Mouse (Mus musculus) myocyte (in vitro differentiated cells): ENCODE measurements at regions not wholly inside any gene's neighbourhood (a gene's known extent, or its start where the extent isn't known, plus 50 kb on each side); places are given as distances from the start of the nearest gene placed in this dataset.

Experiments used
- H3K27me3 ChIP-seq: one replicate; pipeline ENCODE4 v1.6.1; 2011; ENCODE audit not compliant: control insufficient read depth, insufficient read depth, insufficient read length
- H3K36me3 ChIP-seq: one replicate; pipeline ENCODE4 v1.6.1; 2011; ENCODE audit not compliant: control insufficient read depth, insufficient read depth
- H3K4me2 ChIP-seq: one replicate; pipeline ENCODE4 v1.6.1; 2011; ENCODE audit warnings: low read depth, control low read depth
- H3K4me3 ChIP-seq: one replicate; pipeline ENCODE4 v1.5.1; 2011; ENCODE audit warnings: mild to moderate bottlenecking, control low read depth, moderate library complexity
- H3K79me2 ChIP-seq: one replicate; pipeline ENCODE4 v1.6.1; 2011; ENCODE audit not compliant: control insufficient read depth, insufficient read depth
- H3ac ChIP-seq: one replicate; pipeline ENCODE4 v1.6.1; 2011; ENCODE audit not compliant: control insufficient read depth, insufficient read length
- CEBPB ChIP-seq: IDR thresholded peaks from 2 replicates; pipeline ENCODE4 v1.6.1; 2011; ENCODE audit warnings: mild to moderate bottlenecking, moderate library complexity; ENCODE audit not compliant: poor library complexity, insufficient read depth, severe bottlenecking
- E2F4 ChIP-seq: IDR thresholded peaks from one replicate; pipeline ENCODE4 v1.6.1; 2011; ENCODE audit warnings: mild to moderate bottlenecking, control low read depth, moderate library complexity; ENCODE audit not compliant: insufficient read depth
- MAX ChIP-seq: IDR thresholded peaks from one replicate; pipeline ENCODE4 v1.6.1; 2011; ENCODE audit warnings: low read depth, mild to moderate bottlenecking, control low read depth
- MYOD1 ChIP-seq, 3 experiments: IDR thresholded peaks; one replicate each; pipeline ENCODE4 v1.6.1; 2011; ENCODE audit warnings: control low read depth in 2 of 3, low read depth in 2 of 3, mild to moderate bottlenecking in 2 of 3, moderate library complexity in 1 of 3; ENCODE audit not compliant: insufficient read length in 2 of 3, control insufficient read depth in 1 of 3
- MYOG ChIP-seq, 3 experiments: IDR thresholded peaks; one replicate each; pipeline ENCODE4 v1.6.1; 2011; ENCODE audit warnings: control low read depth in 2 of 3, low read depth in 2 of 3, mild to moderate bottlenecking in 2 of 3; ENCODE audit not compliant: insufficient read length in 2 of 3, control insufficient read depth in 1 of 3, insufficient read depth in 1 of 3
- POLR2A ChIP-seq: IDR thresholded peaks from one replicate; pipeline ENCODE4 v1.6.1; 2011; ENCODE audit warnings: low read depth, mild to moderate bottlenecking, control low read depth, moderate library complexity; ENCODE audit not compliant: insufficient read length
- POLR2AphosphoS2 ChIP-seq: IDR thresholded peaks from one replicate; pipeline ENCODE4 v1.6.1; 2011; ENCODE audit warnings: low read depth, control low read depth; ENCODE audit not compliant: insufficient read length
- REST ChIP-seq: IDR thresholded peaks from one replicate; pipeline ENCODE4 v1.6.1; 2011; ENCODE audit warnings: mild to moderate bottlenecking, control low read depth, moderate library complexity; ENCODE audit not compliant: insufficient read depth, insufficient read length
- SRF ChIP-seq: IDR thresholded peaks from one replicate; pipeline ENCODE4 v1.6.1; 2011; ENCODE audit warnings: low read depth; ENCODE audit not compliant: control insufficient read depth, insufficient read length
- TCF12 ChIP-seq: IDR thresholded peaks from one replicate; pipeline ENCODE4 v1.6.1; 2011; ENCODE audit warnings: mild to moderate bottlenecking, control low read depth; ENCODE audit not compliant: poor library complexity, insufficient read depth, severe bottlenecking
- TCF3 ChIP-seq: IDR thresholded peaks from one replicate; pipeline ENCODE4 v1.6.1; 2011; ENCODE audit warnings: low read depth, control low read depth; ENCODE audit not compliant: insufficient read length
- USF1 ChIP-seq: IDR thresholded peaks from one replicate; pipeline ENCODE4 v1.6.1; 2011; ENCODE audit warnings: low read depth, mild to moderate bottlenecking, control low read depth, moderate library complexity

GRCm38 (mm10) chr7:70972023-70972400 is 379.3 kb downstream of the Gm10295 start:
- Histone ChIP-seq H3K4me2 (no peak overlapping the region), H3K27me3 (no peaks in the 10 kb centered on the region)
- no peak for TF ChIP-seq TCF3
- TF ChIP-seq SRF: no peak
- TF ChIP-seq POLR2A: no peak
- no peak for TF ChIP-seq POLR2AphosphoS2
- TF ChIP-seq TCF12: no peak
- no peak for TF ChIP-seq E2F4
- no peak for TF ChIP-seq USF1
- no peak for TF ChIP-seq REST
- no peak for TF ChIP-seq MAX
- TF ChIP-seq MYOD1 (IDR thresholded peaks at IDR 0.05; ENCODE audit: control insufficient read depth in 1 of 3, insufficient read length in 2 of 3, low read depth in 2 of 3): no peak
- no peak for TF ChIP-seq MYOG (IDR thresholded peaks at IDR 0.05; ENCODE audit: control insufficient read depth in 1 of 3, insufficient read depth in 1 of 3, insufficient read length in 2 of 3, low read depth in 2 of 3)
- no peak for TF ChIP-seq CEBPB

DNA sequence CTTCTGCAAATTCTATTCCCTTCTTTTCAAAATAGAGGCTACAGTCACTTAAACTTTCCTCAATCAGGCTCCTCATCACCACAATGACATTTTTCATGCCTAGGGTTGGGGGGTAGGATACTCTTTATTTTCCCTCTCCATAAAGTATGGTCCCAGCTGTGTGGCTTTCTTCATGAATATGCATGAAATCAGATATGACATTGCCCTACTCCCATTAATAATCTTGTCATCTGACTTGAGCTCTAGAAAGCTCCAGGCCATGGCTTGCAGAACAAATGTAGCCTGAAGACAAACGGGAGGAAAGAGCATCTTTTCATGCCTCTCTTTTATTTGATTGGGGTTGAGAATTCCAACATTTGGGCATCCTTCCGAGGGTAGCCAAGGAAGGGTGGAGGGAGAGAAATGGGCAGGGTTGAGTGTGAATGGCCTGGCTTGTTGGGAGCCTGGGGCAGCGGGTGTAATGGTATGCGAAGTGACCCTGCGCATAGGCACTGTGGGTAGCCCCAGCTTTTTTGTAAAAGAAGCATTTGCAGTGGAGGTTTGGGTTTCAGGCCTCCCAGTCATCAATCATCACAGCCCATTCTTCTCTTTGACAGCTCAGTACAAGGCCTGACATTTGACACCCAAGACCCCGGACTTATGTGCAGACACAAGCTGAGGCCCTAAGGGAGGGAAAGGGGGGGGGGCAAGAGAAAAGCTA is 379.8 kb downstream of the Gm10295 start:
- Histone ChIP-seq H3K4me3 (no peak overlapping the region), H3K36me3 (no peaks in the 10 kb centered on the region), H3K4me2 (no peak overlapping the region), H3K27me3 (no peaks in the 10 kb centered on the region), H3ac (no peak overlapping the region), H3K79me2 (no peaks in the 10 kb centered on the region)
- TF ChIP-seq CEBPB (no peak), SRF (no peak), USF1 (no peak)

More at GRCm38 (mm10) chr7:70972023-70972400, 379.3 kb downstream of the Gm10295 start:
- Histone ChIP-seq H3K4me3 (no peak overlapping the region), H3K79me2 (no peaks in the 10 kb centered on the region), H3ac (no peak overlapping the region), H3K36me3 (no peaks in the 10 kb centered on the region)

- no peak overlapping the region for H3K4me3 ChIP-seq
- H3K4me2 ChIP-seq: no peak overlapping the region
Observed at GRCm38 (mm10) chr7:70952318-70952959, 398.8 kb downstream of the Gm10295 start.

GRCm38 (mm10) chr7:70948281-70948680 is 403.0 kb downstream of the Gm10295 start:
- no peaks in the 10 kb centered on the region for H3K27me3 ChIP-seq
- H3K36me3 ChIP-seq: no peaks in the 10 kb centered on the region
- no peak overlapping the region for H3K4me3 ChIP-seq
- no peak overlapping the region for H3ac ChIP-seq
- TF ChIP-seq USF1: no peak
- TF ChIP-seq E2F4: no peak
- no peak for TF ChIP-seq TCF3
- H3K79me2 ChIP-seq: no peaks in the 10 kb centered on the region
- H3K4me2 ChIP-seq: no peak overlapping the region

More at GRCm38 (mm10) chr7:70952318-70952959, 398.8 kb downstream of the Gm10295 start:
- Histone ChIP-seq H3K36me3 (no peaks in the 10 kb centered on the region), H3K27me3 (no peaks in the 10 kb centered on the region), H3K79me2 (no peaks in the 10 kb centered on the region), H3ac (no peak overlapping the region)
- TF ChIP-seq POLR2A (no peak), E2F4 (no peak), MYOG (IDR thresholded peaks at IDR 0.05; ENCODE audit: control insufficient read depth in 1 of 3, insufficient read depth in 1 of 3, insufficient read length in 2 of 3, low read depth in 2 of 3) (no peak), MYOD1 (IDR thresholded peaks at IDR 0.05; ENCODE audit: control insufficient read depth in 1 of 3, insufficient read length in 2 of 3, low read depth in 2 of 3) (no peak), MAX (no peak), TCF12 (no peak), POLR2AphosphoS2 (no peak), TCF3 (no peak), REST (no peak), USF1 (no peak), CEBPB (no peak), SRF (no peak)

DNA sequence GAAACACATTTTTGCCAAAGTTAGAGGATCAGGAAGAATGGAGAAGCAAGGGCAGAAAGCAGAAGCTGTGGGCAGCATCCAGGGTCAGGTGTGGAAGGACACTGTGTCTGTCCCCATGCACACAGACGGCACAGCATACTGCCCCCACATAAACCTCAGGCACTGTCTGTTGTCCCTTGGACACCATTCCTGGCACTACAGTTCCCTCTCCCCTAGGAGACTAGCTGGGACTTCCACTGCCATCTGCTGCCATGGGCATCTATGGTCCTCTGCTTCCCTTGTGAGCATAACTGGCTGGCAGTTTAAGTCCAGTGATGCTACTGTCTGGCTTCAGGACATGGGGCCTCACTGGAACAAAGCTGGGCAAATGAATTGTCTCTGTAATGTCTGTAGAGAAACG is 405.0 kb downstream of the Gm10295 start:
- no peaks in the 10 kb centered on the region for H3K27me3 ChIP-seq
- H3K36me3 ChIP-seq: no peaks in the 10 kb centered on the region
- TF ChIP-seq TCF3: no peak
- TF ChIP-seq CEBPB: no peak
- no peak for TF ChIP-seq MAX
- TF ChIP-seq MYOG (IDR thresholded peaks at IDR 0.05; ENCODE audit: control insufficient read depth in 1 of 3, insufficient read depth in 1 of 3, insufficient read length in 2 of 3, low read depth in 2 of 3): no peak
- no peak for TF ChIP-seq TCF12
- no peak for TF ChIP-seq E2F4
- no peak for TF ChIP-seq POLR2A
- no peak for TF ChIP-seq REST
- no peak for TF ChIP-seq SRF
- H3K4me3 ChIP-seq: no peak overlapping the region
- H3ac ChIP-seq: no peak overlapping the region
- H3K79me2 ChIP-seq: no peaks in the 10 kb centered on the region
- H3K4me2 ChIP-seq: no peak overlapping the region
